Mouse (Mus musculus) liver, postnatal 0 days (tissue): ENCODE measurements at regions not wholly inside any gene's neighbourhood (a gene's known extent, or its start where the extent isn't known, plus 50 kb on each side); places are given as distances from the start of the nearest gene placed in this dataset.
"Not testable (repeated sequence)": the region's sequence is repeated elsewhere in the genome, so short reads cannot be mapped to it uniquely, and the experiment has no call there.

ENCODE experiments used
- ATAC-seq: fragments of 200-750 bp; cut with Nextera tagmentation; 2 replicates; pipeline ENCODE4 v1.8.0; 2017; ENCODE audit warnings: mild to moderate bottlenecking, moderate library complexity
- DNase-seq: peaks from one replicate; pipeline ENCODE4 v3.0.0-alpha.2; 2016
- H3K27ac ChIP-seq: fragments of 300-500 bp; sonication (generic); 2 replicates; pipeline ENCODE4 v1.5.1; 2014; ENCODE audit warnings: antibody characterized with exemption, moderate library complexity, mild to moderate bottlenecking, low read depth
- H3K27me3 ChIP-seq: fragments of 300-500 bp; sonication (generic); 2 replicates; pipeline ENCODE4 v1.6.1; 2014; ENCODE audit warnings: low read length, control low read depth, mixed read lengths; ENCODE audit not compliant: insufficient read depth
- H3K36me3 ChIP-seq: fragments of 300-500 bp; sonication (generic); replicated peaks from 2 replicates; pipeline ENCODE4 v1.6.1; 2014; ENCODE audit warnings: mild to moderate bottlenecking, control low read depth, low read length, moderate library complexity, mixed read lengths; ENCODE audit not compliant: insufficient read depth
- H3K4me1 ChIP-seq: fragments of 300-500 bp; sonication (generic); 2 replicates; pipeline ENCODE4 v1.6.1; 2014; ENCODE audit warnings: antibody characterized with exemption, mild to moderate bottlenecking, control low read depth; ENCODE audit not compliant: insufficient read depth
- H3K4me2 ChIP-seq: fragments of 300-500 bp; sonication (generic); 2 replicates; pipeline ENCODE4 v1.6.1; 2014; ENCODE audit warnings: low read depth, mild to moderate bottlenecking, low read length, moderate library complexity, mixed read lengths
- H3K4me3 ChIP-seq: fragments of 300-500 bp; sonication (generic); 2 replicates; pipeline ENCODE4 v1.5.1; 2014; ENCODE audit warnings: low read depth, low read length
- H3K9ac ChIP-seq: fragments of 300-500 bp; sonication (generic); replicated peaks from 2 replicates; pipeline ENCODE4 v1.6.1; 2014; ENCODE audit warnings: mild to moderate bottlenecking, moderate library complexity
- H3K9me3 ChIP-seq: fragments of 300-500 bp; sonication (generic); 2 replicates; pipeline ENCODE4 v1.6.1; 2016; ENCODE audit warnings: mild to moderate bottlenecking, control low read depth, low read length, mixed read lengths
- CTCF ChIP-seq: sonication (generic); IDR thresholded peaks from 2 replicates; pipeline ENCODE4 v1.5.1; 2016; ENCODE audit warnings: antibody characterized with exemption, low read depth
- EP300 ChIP-seq: IDR thresholded peaks from 2 replicates; pipeline ENCODE4 v1.6.1; 2016; ENCODE audit warnings: antibody characterized with exemption, low read depth, mild to moderate bottlenecking
- WGBS: fragments of 180-500 bp; shearing (Covaris S2); extraction: QIAGEN DNeasy Blood & Tissue Kit; methylation state at CpG from one replicate; pipeline ENCODE4 v1.1.7; 2014; ENCODE audit not compliant: insufficient replicate concordance; 5-methylcytosine and 5-hydroxymethylcytosine counted together

- no peak for TF ChIP-seq EP300
- no peak for TF ChIP-seq CTCF
- DNase-seq, result no peak
- no peak overlapping the region for H3K9ac ChIP-seq
- WGBS, result 70% methylated on average over 2 of the region's 2 CpGs
- no peaks in the 10 kb centered on the region for H3K9me3 ChIP-seq
- no peaks in the 10 kb centered on the region for H3K36me3 ChIP-seq
- H3K4me1 ChIP-seq, result no peaks in the 10 kb centered on the region
- H3K27ac ChIP-seq, result no peak overlapping the region
- no peak overlapping the region for H3K4me2 ChIP-seq
- H3K27me3 ChIP-seq, result no peaks in the 10 kb centered on the region
- ATAC-seq, result no peak
- H3K4me3 ChIP-seq, result no peak overlapping the region
Measured at GRCm38 (mm10) chr3:22006651-22007050, 69.8 kb upstream of the Tbl1xr1 start.

DNA sequence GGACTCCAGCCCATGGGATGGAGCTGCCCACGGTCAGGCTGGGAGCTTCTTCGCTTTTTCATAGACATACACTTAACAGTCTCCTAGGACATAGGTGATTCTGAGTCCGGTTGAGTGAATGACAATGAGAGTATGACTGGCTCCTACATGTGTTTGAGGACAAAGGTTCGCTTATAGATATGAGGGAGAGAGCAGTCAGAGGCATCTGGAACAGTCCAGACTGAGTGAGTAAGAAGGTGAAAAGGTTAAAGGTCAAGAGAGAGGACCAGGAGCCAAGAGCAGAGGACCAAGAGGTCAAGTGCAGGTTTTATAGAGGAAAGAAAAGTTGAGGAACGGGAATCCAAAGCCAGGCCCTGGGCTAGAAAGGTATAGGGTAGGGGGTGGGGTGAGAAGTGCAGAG lies 68.7 kb upstream of the Tbl1xr1 start:
- 81% methylated on average over 5 of the region's 5 CpGs for WGBS
- H3K9ac ChIP-seq, result no peak overlapping the region

GRCm38 (mm10) chr3:22008432-22008831 lies 68.0 kb upstream of the Tbl1xr1 start:
- no peak for ATAC-seq
- no peak overlapping the region for H3K4me3 ChIP-seq

More for the DNA sequence above, 68.7 kb upstream of the Tbl1xr1 start:
- TF ChIP-seq EP300 (no peak), CTCF (no peak)
- Histone ChIP-seq H3K27me3 (no peaks in the 10 kb centered on the region), H3K4me2 (no peak overlapping the region), H3K4me1 (no peaks in the 10 kb centered on the region), H3K4me3 (no peak overlapping the region), H3K9me3 (no peaks in the 10 kb centered on the region), H3K27ac (no peak overlapping the region), H3K36me3 (no peaks in the 10 kb centered on the region)
- DNase-seq (no peak), ATAC-seq (no peak)

GRCm38 (mm10) chr3:22009898-22010699 lies 66.4 kb upstream of the Tbl1xr1 start:
- H3K4me2 ChIP-seq, result no peak overlapping the region
- no peaks in the 10 kb centered on the region for H3K4me1 ChIP-seq
- WGBS, result 55% methylated on average over 2 of the region's 2 CpGs
- H3K9me3 ChIP-seq, result no peaks in the 10 kb centered on the region
- TF ChIP-seq CTCF, result no peak
- peak; percentile 79 for TF ChIP-seq EP300
- H3K27me3 ChIP-seq, result no peaks in the 10 kb centered on the region
- H3K9ac ChIP-seq, result no peak overlapping the region
- DNase-seq, result no peak
- H3K4me3 ChIP-seq, result no peak overlapping the region
- H3K27ac ChIP-seq, result 0 out of 2 replicates have a peak overlapping the region, but pooled peaks have one; percentile 22
- ATAC-seq, result 0 out of 2 replicates have a peak, but pooled peaks have one; percentile 36
- H3K36me3 ChIP-seq, result no peaks in the 10 kb centered on the region

More at GRCm38 (mm10) chr3:22008432-22008831, 68.0 kb upstream of the Tbl1xr1 start:
- Histone ChIP-seq H3K9ac (no peak overlapping the region), H3K4me1 (no peaks in the 10 kb centered on the region), H3K27ac (no peak overlapping the region), H3K4me2 (no peak overlapping the region), H3K27me3 (no peaks in the 10 kb centered on the region), H3K36me3 (no peaks in the 10 kb centered on the region), H3K9me3 (no peaks in the 10 kb centered on the region)
- TF ChIP-seq EP300 (no peak), CTCF (no peak)
- WGBS, result 62% methylated on average over 5 of the region's 5 CpGs
- no peak for DNase-seq

- H3K27ac ChIP-seq, H3K36me3 ChIP-seq, ATAC-seq, H3K4me2 ChIP-seq, DNase-seq, H3K9ac ChIP-seq, H3K4me1 ChIP-seq, H3K4me3 ChIP-seq, H3K9me3 ChIP-seq, H3K27me3 ChIP-seq: not testable (repeated sequence)
Measured at GRCm38 (mm10) chr3:22010700-22010991, 65.8 kb upstream of the Tbl1xr1 start.

GRCm38 (mm10) chr3:22021360-22021935 lies 55.0 kb upstream of the Tbl1xr1 start:
- no peak for ATAC-seq
- Histone ChIP-seq H3K4me1 (peaks cover 8% of the 10 kb centered on the region; the same call in 1 of the 2 replicates), H3K27me3 (no peaks in the 10 kb centered on the region), H3K4me3 (no peak overlapping the region), H3K4me2 (no peak overlapping the region), H3K9ac (no peak overlapping the region), H3K9me3 (no peaks in the 10 kb centered on the region), H3K36me3 (no peaks in the 10 kb centered on the region), H3K27ac (no peak overlapping the region)
- 55% methylated on average over 3 of the region's 3 CpGs for WGBS
- DNase-seq, result no peak
- TF ChIP-seq CTCF (no peak), EP300 (no peak)
